Mouse (Mus musculus) gastrocnemius, postnatal 10 days (tissue): ENCODE results near the gene Atat1. TPM values are rescaled to one million over a fixed set of nuclear protein-coding genes. Genes with fewer than 3 reads are reported as not detected.

ENCODE experiments used
- microRNA-seq, 2 experiments: library from miRNA; unstranded; fragments of <30 nt; microRNA quantifications; one replicate each; pipeline ENCODE4 v1.2.0; 2021
- total RNA-seq, 2 experiments: library from RNA; stranded (reverse); gene quantifications; 2 replicates each; pipeline ENCODE4 v1.2.3; 2021

Gene Atat1
- total RNA-seq, 2 experiments from 2014 or later, result 6.4 to 9.8 TPM

Small RNA genes within 50 kb of the gene (microRNA-seq; reads per million reads assigned to microRNA genes)
- gene Gm28033, result 0 to 0.25 reads per million in 2 experiments
- gene Mir1894, result 0 reads per million in 2 experiments

Other genes with a start within 250 kb of the Atat1 start
- 10 to 100 TPM; 17.0 to 24.0 TPM for gene Vars2, start 242.5 kb downstream of the Atat1 start, total RNA-seq
- gene Gtf2h4, start 236.3 kb downstream of the Atat1 start, total RNA-seq, result 10 to 100 TPM; 18.2 to 20.5 TPM
- gene Ddr1, start 205.5 kb downstream of the Atat1 start, total RNA-seq, result 10 to 100 TPM; 35.2 to 42.8 TPM
- 1 to 10 TPM; 4.5 to 5.8 TPM for gene Ier3, start 88.4 kb downstream of the Atat1 start, total RNA-seq
- 10 to 100 TPM; 38.8 to 41.3 TPM for gene Flot1, start 86.8 kb downstream of the Atat1 start, total RNA-seq
- gene Tubb5, start 71.8 kb downstream of the Atat1 start, total RNA-seq, result 100 to 1,000 TPM; 205 to 251 TPM
- 10 to 100 TPM; 10.1 to 14.6 TPM for gene Mdc1, start 68.6 kb downstream of the Atat1 start, total RNA-seq
- gene Nrm, start 48.8 kb downstream of the Atat1 start, total RNA-seq, result 1 to 10 TPM; 7.8 to 9.7 TPM
- 10 to 100 TPM; 14.7 to 21.9 TPM for gene Ppp1r18, start 44.5 kb downstream of the Atat1 start, total RNA-seq
- gene Dhx16, start 30.3 kb downstream of the Atat1 start, total RNA-seq, result 10 to 100 TPM; 12.6 to 16.8 TPM
- 10 to 100 TPM; 49.6 to 56.2 TPM for gene 2310061I04Rik, start 12.6 kb downstream of the Atat1 start, total RNA-seq
- 10 to 100 TPM; 44.8 to 54.4 TPM for gene Mrps18b, start 6.3 kb upstream of the Atat1 start, total RNA-seq
- 10 to 100 TPM; 31.4 to 47.1 TPM for gene Ppp1r10, start 6.4 kb upstream of the Atat1 start, total RNA-seq
- gene Abcf1, start 59.7 kb upstream of the Atat1 start, total RNA-seq, result 10 to 100 TPM; 65.7 to 71.6 TPM
- gene Gnl1, start 69.8 kb upstream of the Atat1 start, total RNA-seq, result 10 to 100 TPM; 21.7 to 28.5 TPM
- 1 to 10 TPM; 5.1 to 9.3 TPM for gene Prr3, start 70.2 kb upstream of the Atat1 start, total RNA-seq
- gene H2-T24, start 110.5 kb upstream of the Atat1 start, total RNA-seq, result under 1 TPM; 0.45 to 0.84 TPM
- 1 to 10 TPM; 5.2 to 6.7 TPM for gene H2-T23, start 122.8 kb upstream of the Atat1 start, total RNA-seq
- gene H2-T22, start 132.7 kb upstream of the Atat1 start, total RNA-seq, result 1 to 10 TPM; 8.1 to 8.8 TPM
- under 1 TPM in 1 of 2 experiments, not detected in 1; 0.16 TPM for gene Gm6034, start 132.9 kb upstream of the Atat1 start, total RNA-seq
- gene Gm11127, start 148.3 kb upstream of the Atat1 start, total RNA-seq, result 1 to 10 TPM; 1.6 to 2.0 TPM
- gene Gm19684, start 211.6 kb upstream of the Atat1 start, total RNA-seq, result not detected
- gene Gm7030, start 219.3 kb upstream of the Atat1 start, total RNA-seq, result not detected